Mouse (Mus musculus): ENCODE measurements around the gene Grk5. TPM values are rescaled to one million over a fixed set of nuclear protein-coding genes. Genes with fewer than 3 reads are reported as not detected.
"Not testable (repeated sequence)": the region's sequence is repeated elsewhere in the genome, so short reads cannot be mapped to it uniquely, and the experiment has no call there.

Grk5 gene
- polyA plus RNA-seq (2012; rRNA removed), result 0.81 and 1.3 TPM in 2 replicates

- WGBS, result under 1% methylated on average over 55 of the region's 55 CpGs
- Histone ChIP-seq H3K4me1 (ENCODE audit: control insufficient read depth, insufficient read depth, insufficient read length, low read length) (peaks cover 8% of the 10 kb centered on the region; the same call in 1 of the 2 replicates), H3K4me3 (ENCODE audit: low read depth, low read length) (peak within 1 kb of the TSS; percentile 77), H3K27ac (ENCODE audit: insufficient read depth, low read depth, low read length) (peak within 1 kb of the TSS; percentile 99), H3K27me3 (ENCODE audit: control insufficient read depth, insufficient read depth, low read length) (no peaks in the 10 kb centered on the region), H3K36me3 (ENCODE audit: control insufficient read depth, insufficient read depth, low read length) (no peaks in the 10 kb centered on the region)
- TF ChIP-seq CTCF (IDR thresholded peaks at IDR 0.05; ENCODE audit: extremely low read depth, insufficient read length, insufficient replicate concordance, low read depth, low read length), result peak; percentile 91; the same call in 1 of the 2 replicates
- TF ChIP-seq POLR2A (IDR thresholded peaks at IDR 0.05; ENCODE audit: low read depth, low read length), result no peak; the same call in none of the 2 replicates
Observed at GRCm38 (mm10) chr19:60889714-60890315, at the start of gene Grk5. TSS of gene Grk5 (plus strand) at chr19:60889749.

GRCm38 (mm10) chr19:60843324-60843723 lies 46.2 kb upstream of the Grk5 start:
- Histone ChIP-seq H3K4me1 (ENCODE audit: control insufficient read depth, insufficient read depth, insufficient read length, low read length) (no peaks in the 10 kb centered on the region), H3K36me3 (ENCODE audit: control insufficient read depth, insufficient read depth, low read length) (peaks cover 5% of the 10 kb centered on the region), H3K27me3 (ENCODE audit: control insufficient read depth, insufficient read depth, low read length) (no peaks in the 10 kb centered on the region), H3K27ac (ENCODE audit: insufficient read depth, low read depth, low read length) (no peak overlapping the region), H3K4me3 (ENCODE audit: low read depth, low read length) (no peak overlapping the region)
- no peak for TF ChIP-seq POLR2A (IDR thresholded peaks at IDR 0.05; ENCODE audit: low read depth, low read length)
- TF ChIP-seq CTCF (IDR thresholded peaks at IDR 0.05; ENCODE audit: extremely low read depth, insufficient read length, insufficient replicate concordance, low read depth, low read length), result no peak

- TF ChIP-seq CTCF (IDR thresholded peaks at IDR 0.05; ENCODE audit: extremely low read depth, insufficient read length, insufficient replicate concordance, low read depth, low read length) (no peak), POLR2A (IDR thresholded peaks at IDR 0.05; ENCODE audit: low read depth, low read length) (no peak)
- Histone ChIP-seq H3K27me3 (ENCODE audit: control insufficient read depth, insufficient read depth, low read length) (no peaks in the 10 kb centered on the region), H3K4me3 (ENCODE audit: low read depth, low read length) (no peak overlapping the region), H3K27ac (ENCODE audit: insufficient read depth, low read depth, low read length) (no peak overlapping the region), H3K36me3 (ENCODE audit: control insufficient read depth, insufficient read depth, low read length) (no peaks in the 10 kb centered on the region), H3K4me1 (ENCODE audit: control insufficient read depth, insufficient read depth, insufficient read length, low read length) (no peaks in the 10 kb centered on the region)
Observed at GRCm38 (mm10) chr19:60845731-60846130, 43.8 kb upstream of the Grk5 start.

GRCm38 (mm10) chr19:60860868-60861700 lies 28.5 kb upstream of the Grk5 start, which contains the start of gene Sfxn4:
TSS of gene Sfxn4 (minus strand) at chr19:60861479.
- 0 out of 2 replicates have a peak within 1 kb of the TSS, but pooled peaks have one; percentile 14 for H3K27ac ChIP-seq (ENCODE audit: insufficient read depth, low read depth, low read length)
- WGBS, result 5% methylated on average over 30 of the region's 30 CpGs

GRCm38 (mm10) chr19:60866169-60866568 lies 23.4 kb upstream of the Grk5 start:
- peaks cover 26% of the 10 kb centered on the region for H3K36me3 ChIP-seq (ENCODE audit: control insufficient read depth, insufficient read depth, low read length)
- not testable (repeated sequence) for H3K4me1 ChIP-seq (ENCODE audit: control insufficient read depth, insufficient read depth, insufficient read length, low read length); H3K4me3 ChIP-seq (ENCODE audit: low read depth, low read length); H3K27me3 ChIP-seq (ENCODE audit: control insufficient read depth, insufficient read depth, low read length); H3K27ac ChIP-seq (ENCODE audit: insufficient read depth, low read depth, low read length)
- 95% methylated on average over 4 of the region's 4 CpGs for whole genome bisulfite sequencing

More at GRCm38 (mm10) chr19:60860868-60861700, 28.5 kb upstream of the Grk5 start, which contains the start of gene Sfxn4:
- Histone ChIP-seq H3K36me3 (ENCODE audit: control insufficient read depth, insufficient read depth, low read length) (peaks cover 9% of the 10 kb centered on the region), H3K4me3 (ENCODE audit: low read depth, low read length) (peak within 1 kb of the TSS; percentile 75), H3K4me1 (ENCODE audit: control insufficient read depth, insufficient read depth, insufficient read length, low read length) (no peaks in the 10 kb centered on the region), H3K27me3 (ENCODE audit: control insufficient read depth, insufficient read depth, low read length) (no peaks in the 10 kb centered on the region)
- TF ChIP-seq CTCF (IDR thresholded peaks at IDR 0.05; ENCODE audit: extremely low read depth, insufficient read length, insufficient replicate concordance, low read depth, low read length) (no peak), POLR2A (IDR thresholded peaks at IDR 0.05; ENCODE audit: low read depth, low read length) (peak; percentile 30; the same call in 1 of the 2 replicates)

- TF ChIP-seq CTCF (IDR thresholded peaks at IDR 0.05; ENCODE audit: extremely low read depth, insufficient read length, insufficient replicate concordance, low read depth, low read length), result no peak
- no peak for TF ChIP-seq POLR2A (IDR thresholded peaks at IDR 0.05; ENCODE audit: low read depth, low read length)
- Histone ChIP-seq H3K4me3 (ENCODE audit: low read depth, low read length) (no peak overlapping the region), H3K27ac (ENCODE audit: insufficient read depth, low read depth, low read length) (no peak overlapping the region), H3K36me3 (ENCODE audit: control insufficient read depth, insufficient read depth, low read length) (peaks cover 25% of the 10 kb centered on the region), H3K27me3 (ENCODE audit: control insufficient read depth, insufficient read depth, low read length) (no peaks in the 10 kb centered on the region), H3K4me1 (ENCODE audit: control insufficient read depth, insufficient read depth, insufficient read length, low read length) (no peaks in the 10 kb centered on the region; the same call in 1 of the 2 replicates)
- 95% methylated on average over 1 of the region's 1 CpGs for WGBS
Observed at GRCm38 (mm10) chr19:60870489-60870888, 19.1 kb upstream of the Grk5 start.

- WGBS, result 84% methylated on average over 5 of the region's 5 CpGs
- H3K27me3 ChIP-seq (ENCODE audit: control insufficient read depth, insufficient read depth, low read length), result no peaks in the 10 kb centered on the region
- H3K4me3 ChIP-seq (ENCODE audit: low read depth, low read length), result no peak overlapping the region
- no peaks in the 10 kb centered on the region; the same call in 1 of the 2 replicates for H3K4me1 ChIP-seq (ENCODE audit: control insufficient read depth, insufficient read depth, insufficient read length, low read length)
- H3K27ac ChIP-seq (ENCODE audit: insufficient read depth, low read depth, low read length), result no peak overlapping the region
- TF ChIP-seq POLR2A (IDR thresholded peaks at IDR 0.05; ENCODE audit: low read depth, low read length), result no peak
- no peak for TF ChIP-seq CTCF (IDR thresholded peaks at IDR 0.05; ENCODE audit: extremely low read depth, insufficient read length, insufficient replicate concordance, low read depth, low read length)
- H3K36me3 ChIP-seq (ENCODE audit: control insufficient read depth, insufficient read depth, low read length), result peaks cover 24% of the 10 kb centered on the region
Observed at GRCm38 (mm10) chr19:60871366-60871765, 18.2 kb upstream of the Grk5 start.

Measured in small intestine, adult 2 months (tissue).